Mouse (Mus musculus) common myeloid progenitor, adult 5-6 weeks (primary cell): ENCODE data around the gene Rfx7. TPM values are rescaled to one million over a fixed set of nuclear protein-coding genes. Genes with fewer than 3 reads are reported as not detected.
A peak's percentile ranks its signal among the peaks of the same experiment; 100 is the strongest.

ENCODE experiments used
- ATAC-seq: replicated peaks from 2 replicates; pipeline ENCODE4 v1.8.0; 2016; ENCODE audit warnings: low read depth, mild to moderate bottlenecking, moderate TSS enrichment, inconsistent platforms; ENCODE audit not compliant: poor library complexity, severe bottlenecking
- total RNA-seq: library from RNA; stranded (forward); fragments of 200-1000, 187-1606 nt; gene quantifications from 2 replicates; pipeline ENCODE4 v1.2.3, GENCODE M21; 2017

The Rfx7 gene
- 35.1 and 46.2 TPM in 2 replicates for total RNA-seq

- ATAC-seq: no peak
Observed at GRCm38 (mm10) chr9:72531996-72532380, at the start of gene Rfx7. Gene Rfx7, plus strand, starts transcription at chr9:72532240.

GRCm38 (mm10) chr9:72488523-72488922 is 43.5 kb upstream of the Rfx7 start:
- peak; percentile 21; the same call in 1 of the 2 replicates for ATAC-seq

GRCm38 (mm10) chr9:72489131-72489530 is 42.9 kb upstream of the Rfx7 start:
- ATAC-seq: no peak

- ATAC-seq: peak; percentile 93
Observed at GRCm38 (mm10) chr9:72491559-72492193, 40.4 kb upstream of the Rfx7 start.

GRCm38 (mm10) chr9:72492194-72492565 is 39.9 kb upstream of the Rfx7 start, which contains the start of gene Tex9:
Gene Tex9, minus strand, starts transcription at chr9:72492212.
- ATAC-seq: peak; percentile 40

- peak; percentile 55 for ATAC-seq
Observed at GRCm38 (mm10) chr9:72493465-72493864, 38.6 kb upstream of the Rfx7 start.

GRCm38 (mm10) chr9:72493984-72494685 is 37.9 kb upstream of the Rfx7 start:
- ATAC-seq: no peak

GRCm38 (mm10) chr9:72496691-72497090 is 35.3 kb upstream of the Rfx7 start:
- ATAC-seq: no peak

- no peak for ATAC-seq
Observed at GRCm38 (mm10) chr9:72497171-72497570, 34.9 kb upstream of the Rfx7 start.

GRCm38 (mm10) chr9:72512229-72512981 is 19.6 kb upstream of the Rfx7 start:
- ATAC-seq: no peak

GRCm38 (mm10) chr9:72515366-72515765 is 16.7 kb upstream of the Rfx7 start:
- no peak for ATAC-seq

- no peak for ATAC-seq
Observed at GRCm38 (mm10) chr9:72519246-72519645, 12.8 kb upstream of the Rfx7 start.

- no peak for ATAC-seq
Observed at GRCm38 (mm10) chr9:72520849-72521248, 11.2 kb upstream of the Rfx7 start.

GRCm38 (mm10) chr9:72526091-72526490 is 5.9 kb upstream of the Rfx7 start:
- ATAC-seq: peak; percentile 48; the same call in 1 of the 2 replicates

- ATAC-seq: peak; percentile 79
Observed at GRCm38 (mm10) chr9:72530237-72530636, 1.8 kb upstream of the Rfx7 start.

- ATAC-seq: no peak
Observed at GRCm38 (mm10) chr9:72530824-72531223, 1.2 kb upstream of the Rfx7 start.

- ATAC-seq: peak; percentile 62
Observed at GRCm38 (mm10) chr9:72531291-72531995, 597 bp upstream of the Rfx7 start.

- peak; percentile 14; the same call in 1 of the 2 replicates for ATAC-seq
Observed at GRCm38 (mm10) chr9:72532381-72533088, 495 bp downstream of the Rfx7 start.

- ATAC-seq: 0 out of 2 replicates have a peak, but pooled peaks have one; percentile 8
Observed at GRCm38 (mm10) chr9:72533089-72533415, 1.0 kb downstream of the Rfx7 start.

- ATAC-seq: no peak
Observed at GRCm38 (mm10) chr9:72534985-72535384, 2.9 kb downstream of the Rfx7 start.
